Mouse (Mus musculus) cerebellum, adult 2 months (tissue): ENCODE measurements around the gene Ctdsp1.

Experiments used
- CTCF ChIP-seq: fragments of 200-500 bp; IDR thresholded peaks from 2 replicates; pipeline ENCODE4 v1.5.1; 2011; ENCODE audit warnings: low read depth, mild to moderate bottlenecking, control low read depth, low read length, moderate library complexity, borderline replicate concordance; ENCODE audit not compliant: insufficient read depth
- POLR2A ChIP-seq: fragments of 200-500 bp; IDR thresholded peaks from 2 replicates; pipeline ENCODE4 v1.6.1; 2011; ENCODE audit warnings: low read length, control low read depth, borderline replicate concordance; ENCODE audit not compliant: insufficient read depth

DNA sequence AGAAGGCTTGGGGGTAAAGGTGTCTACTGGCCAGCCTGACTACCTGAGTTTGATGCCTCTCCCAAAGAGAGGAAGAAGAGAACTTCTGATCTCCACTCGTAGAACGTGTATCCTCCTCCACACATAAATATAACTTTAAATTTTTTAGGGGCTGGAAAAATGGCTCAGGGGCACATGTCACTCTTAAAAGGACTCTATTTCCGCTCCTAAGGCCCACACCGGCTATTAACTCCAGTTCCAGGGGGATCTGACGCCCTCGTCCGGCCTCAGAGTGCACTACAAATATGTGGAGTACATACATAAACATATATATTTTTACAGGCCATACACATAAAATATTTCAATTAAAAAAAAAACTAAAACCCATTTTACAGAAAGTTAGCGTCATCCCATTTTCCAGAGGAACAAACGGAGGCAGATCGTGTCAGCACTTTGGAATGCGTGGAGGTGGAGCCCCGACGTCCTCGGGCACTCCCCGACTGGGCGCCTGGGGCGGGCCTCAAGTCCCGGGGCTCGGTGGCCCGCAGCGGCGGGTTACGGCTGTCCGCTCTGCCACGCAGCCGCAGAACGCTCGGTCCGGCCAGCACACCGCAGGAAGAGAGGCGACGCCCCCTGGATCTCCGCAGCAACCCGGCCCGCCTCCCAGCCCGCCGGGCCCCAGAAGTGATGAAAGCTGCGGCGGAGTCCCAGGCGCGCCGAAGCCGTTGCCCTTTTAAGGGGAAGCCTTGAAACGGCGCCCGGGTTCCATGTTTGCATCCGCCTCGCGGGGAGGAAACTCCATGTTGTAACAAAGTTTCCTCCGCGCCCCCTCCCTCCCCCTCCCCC is at the start of gene Ctdsp1:
- TF ChIP-seq CTCF (peak; percentile 20; the same call in 1 of the 2 replicates), POLR2A (peak; percentile 33; the same call in 1 of the 2 replicates)
